Mouse (Mus musculus) liver, adult 2 months (tissue): ENCODE measurements around the gene Rarb. TPM values are rescaled to one million over a fixed set of nuclear protein-coding genes. Genes with fewer than 3 reads are reported as not detected.

Experiments
- DNase-seq: peaks from one replicate; pipeline ENCODE4 v3.0.0-alpha.2; 2011; ENCODE audit warnings: low read depth, low spot score; ENCODE audit errors: extremely low read depth
- H3K27ac ChIP-seq: fragments of 200-500 bp; replicated peaks from 2 replicates; pipeline ENCODE4 v1.5.1; 2012; ENCODE audit warnings: low read depth, mild to moderate bottlenecking, control low read depth, inconsistent platforms, low read length; ENCODE audit not compliant: insufficient read depth
- H3K27me3 ChIP-seq: fragments of 200-500 bp; 2 replicates; pipeline ENCODE4 v1.6.1; 2012; ENCODE audit warnings: mild to moderate bottlenecking, moderate library complexity, low read length, inconsistent platforms; ENCODE audit not compliant: control insufficient read depth, insufficient read depth
- H3K36me3 ChIP-seq: fragments of 200-500 bp; 2 replicates; pipeline ENCODE4 v1.6.1; 2012; ENCODE audit warnings: low read length, inconsistent platforms; ENCODE audit not compliant: control insufficient read depth, insufficient read depth
- H3K4me1 ChIP-seq: fragments of 200-500 bp; 2 replicates; pipeline ENCODE4 v1.6.1; 2011; ENCODE audit warnings: low read length; ENCODE audit not compliant: control insufficient read depth, insufficient read depth
- H3K4me3 ChIP-seq: fragments of 200-500 bp; 2 replicates; pipeline ENCODE4 v1.5.1; 2011; ENCODE audit warnings: low read depth, mild to moderate bottlenecking, control low read depth, low read length, moderate library complexity; ENCODE audit not compliant: insufficient read depth
- H3K79me2 ChIP-seq: fragments of 200-500 bp; 2 replicates; pipeline ENCODE4 v1.6.1; 2012; ENCODE audit warnings: inconsistent platforms, mild to moderate bottlenecking, low read length, moderate library complexity; ENCODE audit not compliant: control insufficient read depth, insufficient read depth
- H3K9ac ChIP-seq: fragments of 200-500 bp; 2 replicates; pipeline ENCODE4 v1.6.1; 2012; ENCODE audit warnings: low read depth, mild to moderate bottlenecking, control low read depth, inconsistent platforms, low read length
- CTCF ChIP-seq: fragments of 200-500 bp; IDR thresholded peaks from 2 replicates; pipeline ENCODE4 v1.5.1; 2011; ENCODE audit warnings: low read depth, low read length, control low read depth
- POLR2A ChIP-seq: fragments of 200-500 bp; IDR thresholded peaks from 2 replicates; pipeline ENCODE4 v1.6.1; 2011; ENCODE audit warnings: low read length, control low read depth; ENCODE audit not compliant: insufficient read depth; ENCODE audit errors: extremely low read depth
- WGBS: fragments of 180-500 bp; shearing (Covaris S2); methylation state at CpG from one replicate; pipeline ENCODE4 v1.1.7; 2018; 5-methylcytosine and 5-hydroxymethylcytosine counted together
- polyA plus RNA-seq: library from polyadenylated mRNA; depleted of rRNA; stranded (reverse); fragments of >200 nt; gene quantifications from 2 replicates; pipeline ENCODE4 v1.2.3, GENCODE M21; 2012
- total RNA-seq: library from RNA; depleted of rRNA; stranded (reverse); fragments of >200 nt; gene quantifications from 2 replicates; pipeline ENCODE4 v1.2.3, GENCODE M21; 2014

The Rarb gene
- total and polyA plus RNA-seq, 2 experiments: 2.8 to 6.9 TPM

DNA sequence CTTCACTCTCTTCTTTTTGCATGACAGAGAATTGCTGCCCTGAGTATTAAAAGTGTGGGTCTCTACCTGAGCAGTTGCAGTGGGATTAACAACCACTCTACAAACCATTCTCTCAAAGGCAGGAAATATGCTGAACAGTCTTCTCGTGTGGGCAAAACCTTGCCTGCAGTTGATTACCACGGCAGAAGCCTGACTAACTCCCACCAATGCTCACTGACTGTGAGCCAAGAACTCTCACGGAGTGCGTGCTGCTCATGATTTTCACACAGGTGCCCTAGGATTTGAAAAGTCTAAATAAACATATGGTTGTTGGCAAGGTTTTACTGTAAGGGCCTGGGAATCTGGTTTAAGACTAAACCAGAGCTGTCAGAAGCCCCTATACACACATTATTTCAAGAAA, 309.1 kb downstream of the Rarb start:
- Histone ChIP-seq H3K36me3 (peaks cover 4% of the 10 kb centered on the region), H3K9ac (no peak overlapping the region), H3K79me2 (no peaks in the 10 kb centered on the region; the same call in 1 of the 2 replicates), H3K27ac (no peak overlapping the region), H3K4me3 (no peak overlapping the region), H3K4me1 (peaks cover 2% of the 10 kb centered on the region; the same call in 1 of the 2 replicates), H3K27me3 (no peaks in the 10 kb centered on the region)
- DNase-seq: no peak
- no peak for TF ChIP-seq POLR2A
- TF ChIP-seq CTCF: no peak
- WGBS: 74% methylated on average over 4 of the region's 4 CpGs

DNA sequence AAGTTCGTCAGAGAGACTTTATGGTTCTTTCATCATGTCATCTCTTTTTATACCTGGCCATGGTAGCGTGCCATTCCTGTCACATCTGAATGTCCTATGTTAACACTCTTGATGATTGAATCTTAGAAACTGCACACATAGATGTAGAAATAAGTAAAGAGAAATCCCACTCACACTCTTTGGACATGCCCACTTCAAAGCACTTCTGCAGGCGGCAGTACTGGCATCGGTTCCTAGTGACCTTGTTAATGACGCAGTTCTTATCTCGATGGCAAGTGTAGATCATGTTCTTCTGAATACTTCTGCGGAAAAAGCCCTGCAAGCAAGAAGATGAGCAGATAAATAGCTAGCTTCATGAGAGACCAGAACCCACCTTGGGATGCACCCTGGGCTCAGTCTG, 310.2 kb downstream of the Rarb start:
- no peaks in the 10 kb centered on the region; the same call in 1 of the 2 replicates for H3K79me2 ChIP-seq
- peaks cover 4% of the 10 kb centered on the region for H3K36me3 ChIP-seq
- no peak for DNase-seq
- no peak overlapping the region for H3K27ac ChIP-seq
- TF ChIP-seq CTCF (no peak), POLR2A (no peak)
- 95% methylated on average over 7 of the region's 7 CpGs for WGBS
- H3K9ac ChIP-seq: no peak overlapping the region
- no peaks in the 10 kb centered on the region for H3K27me3 ChIP-seq
- H3K4me1 ChIP-seq: peaks cover 2% of the 10 kb centered on the region; the same call in 1 of the 2 replicates
- H3K4me3 ChIP-seq: no peak overlapping the region

DNA sequence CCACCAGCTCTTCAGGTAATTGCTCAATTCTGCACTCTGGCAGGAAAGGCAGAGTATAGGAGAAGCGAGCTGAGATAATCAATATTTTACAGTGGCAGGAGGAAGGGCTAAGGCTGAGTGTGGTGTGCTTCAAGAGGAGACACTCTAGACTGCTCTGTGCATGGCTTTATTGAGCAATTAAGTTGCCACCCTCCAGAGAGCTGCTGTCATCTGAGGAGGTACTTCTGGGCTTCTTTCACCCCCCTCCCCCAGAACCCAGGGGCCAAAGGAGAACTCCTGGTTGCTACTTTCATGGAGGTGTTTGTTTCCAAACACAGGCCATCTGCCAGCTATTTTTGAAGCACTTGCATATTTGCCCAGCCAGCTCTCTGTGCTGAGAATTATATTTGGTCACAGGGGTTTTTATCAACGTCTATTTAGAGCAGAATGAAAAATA, 321.7 kb downstream of the Rarb start:
- TF ChIP-seq CTCF (no peak), POLR2A (no peak)
- 12% methylated on average over 2 of the region's 2 CpGs for WGBS
- no peaks in the 10 kb centered on the region for H3K36me3 ChIP-seq
- H3K9ac ChIP-seq: no peak overlapping the region
- peaks cover 7% of the 10 kb centered on the region; the same call in 1 of the 2 replicates for H3K4me1 ChIP-seq
- H3K27ac ChIP-seq: 0 out of 2 replicates have a peak overlapping the region, but pooled peaks have one; percentile 33
- no peaks in the 10 kb centered on the region for H3K27me3 ChIP-seq
- DNase-seq: peak; percentile 80
- H3K79me2 ChIP-seq: 0 out of 2 replicates have a peak, but pooled peaks cover 4% of the 10 kb centered on the region
- H3K4me3 ChIP-seq: no peak overlapping the region

DNA sequence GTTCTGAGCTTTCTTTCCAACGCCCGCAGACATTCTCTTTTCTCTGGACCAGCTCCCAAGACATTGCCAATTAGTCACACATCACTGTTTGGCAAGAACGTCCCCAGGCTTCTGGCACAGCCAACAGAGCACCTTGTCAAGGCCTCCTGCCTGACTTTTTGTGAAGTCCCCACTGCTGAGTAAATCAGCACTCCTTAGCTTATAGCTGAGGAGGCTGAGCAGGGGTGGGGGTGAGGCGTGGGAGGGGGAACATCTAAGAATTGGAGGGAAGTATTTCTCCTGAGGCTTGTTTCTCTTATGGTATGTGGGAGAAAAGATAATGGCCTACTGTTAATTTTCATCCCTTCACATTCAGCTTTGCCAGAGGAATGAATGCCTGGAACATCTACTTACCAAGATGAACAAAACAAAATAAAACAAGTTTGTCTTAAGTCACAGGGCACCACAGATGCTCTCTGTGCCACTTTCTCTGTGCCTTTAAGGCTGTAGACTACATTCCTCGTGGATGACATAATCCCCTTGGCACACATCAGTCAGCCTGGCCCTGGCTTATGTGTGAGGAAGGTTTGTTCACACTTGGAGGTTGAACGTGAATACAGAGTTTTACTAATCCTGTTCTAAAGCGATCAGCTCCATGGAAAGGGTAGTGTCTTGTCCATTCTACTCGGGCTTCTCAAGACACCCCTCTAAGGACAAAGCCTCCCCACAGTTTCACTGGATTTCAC, 335.1 kb downstream of the Rarb start:
- peak; percentile 79 for DNase-seq
- no peak overlapping the region for H3K4me3 ChIP-seq
- WGBS: 36% methylated on average over 8 of the region's 8 CpGs
- H3K9ac ChIP-seq: no peak overlapping the region
- no peaks in the 10 kb centered on the region for H3K36me3 ChIP-seq
- H3K79me2 ChIP-seq: peaks cover 3% of the 10 kb centered on the region; the same call in 1 of the 2 replicates
- H3K27me3 ChIP-seq: no peaks in the 10 kb centered on the region
- no peak overlapping the region for H3K27ac ChIP-seq
- peaks cover 11% of the 10 kb centered on the region for H3K4me1 ChIP-seq
- TF ChIP-seq POLR2A (no peak), CTCF (no peak)

DNA sequence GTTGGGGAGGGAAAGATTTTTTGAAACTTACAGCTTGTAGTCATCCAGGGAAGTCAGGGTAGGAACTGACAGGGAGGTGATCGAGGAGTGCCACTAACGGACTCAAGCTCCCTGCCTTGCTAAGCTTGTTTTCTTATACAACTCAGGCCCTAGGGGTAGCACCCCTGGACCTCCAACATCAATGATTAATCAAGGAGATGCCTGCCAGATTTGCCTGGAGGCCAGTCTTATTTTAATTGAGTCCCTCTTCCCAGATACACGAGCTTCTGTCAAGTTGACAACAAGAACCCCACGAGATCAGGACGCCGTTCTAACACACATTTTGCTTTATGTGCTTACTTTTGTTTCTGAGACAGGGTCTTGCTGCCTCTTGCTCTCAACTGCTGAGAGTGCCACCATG, 338.3 kb downstream of the Rarb start:
- no peaks in the 10 kb centered on the region for H3K27me3 ChIP-seq
- no peak overlapping the region for H3K27ac ChIP-seq
- DNase-seq: peak; percentile 36
- H3K4me3 ChIP-seq: no peak overlapping the region
- WGBS: 51% methylated on average over 6 of the region's 6 CpGs
- no peaks in the 10 kb centered on the region for H3K79me2 ChIP-seq
- H3K4me1 ChIP-seq: peaks cover 12% of the 10 kb centered on the region
- H3K9ac ChIP-seq: no peak overlapping the region
- H3K36me3 ChIP-seq: no peaks in the 10 kb centered on the region
- TF ChIP-seq CTCF (no peak), POLR2A (no peak)

DNA sequence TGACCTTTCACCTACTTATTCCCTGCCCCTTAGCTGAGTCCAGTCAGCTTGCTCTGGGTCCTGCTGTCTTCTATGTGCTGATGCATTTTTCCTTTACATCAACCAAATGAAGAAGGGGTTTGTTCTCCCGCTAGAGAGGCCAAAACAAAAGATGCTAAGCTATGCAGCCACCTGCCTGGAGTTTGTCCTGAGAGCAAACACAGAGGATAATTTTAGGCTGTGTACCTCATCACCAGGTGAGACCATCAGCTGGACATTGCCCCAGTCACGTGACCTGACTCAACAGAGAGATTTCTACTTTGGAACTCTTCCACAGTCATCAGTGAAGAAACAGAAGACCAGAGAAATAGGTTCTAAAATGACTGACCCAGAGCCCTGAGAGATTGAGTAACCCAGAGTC, 339.4 kb downstream of the Rarb start:
- Histone ChIP-seq H3K9ac (no peak overlapping the region), H3K27me3 (no peaks in the 10 kb centered on the region), H3K27ac (0 out of 2 replicates have a peak overlapping the region, but pooled peaks have one; percentile 8), H3K36me3 (no peaks in the 10 kb centered on the region), H3K4me1 (peaks cover 12% of the 10 kb centered on the region), H3K4me3 (no peak overlapping the region), H3K79me2 (no peaks in the 10 kb centered on the region)
- 23% methylated on average over 2 of the region's 2 CpGs for WGBS
- TF ChIP-seq CTCF: no peak
- DNase-seq: peak; percentile 93
